ENCODE assay signal across 29 mouse cellular contexts in the genomic region with DNA sequence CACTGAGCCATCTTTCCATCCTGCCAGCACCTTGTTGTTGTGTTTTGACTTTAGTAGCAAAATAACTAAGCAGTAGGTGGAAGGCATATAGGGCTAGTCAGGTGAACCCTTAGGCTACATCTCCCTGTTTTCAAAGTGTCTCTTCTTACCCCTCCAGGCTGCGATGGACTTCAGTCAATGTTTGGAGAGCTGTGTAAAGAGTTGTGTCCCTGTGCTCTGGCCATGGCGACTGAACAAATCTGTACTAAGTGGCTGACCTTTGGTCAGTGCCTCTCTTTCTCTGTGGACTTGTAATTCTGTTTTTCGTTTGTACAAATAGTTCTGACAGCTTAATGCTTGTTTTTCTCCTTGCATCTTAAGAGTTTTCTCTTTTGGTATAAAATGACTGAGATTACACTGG.
A peak's percentile ranks its signal among the peaks of the same experiment; 100 is the strongest.
DNase-seq lines count a peak whose midpoint lies in the region; ATAC-seq and TF ChIP-seq lines count a peak whose summit lies in the region.
"Had no signal": no experiment of that assay in that cellular context is flagged by ENCODE, and none has a peak within 500 bp of the region (broad histone marks: within the 10 kb centered on the region; RNA-seq: fewer than 3 reads in every experiment).

No protein-coding gene starts in this region.

- peak; percentile 43 to 57 for DNase-seq in kidney, adult 8-10 months
- DNase-seq in kidney, postnatal 36 days, result peak; percentile 53 to 72
- no peak for DNase-seq in urinary bladder, postnatal 10 days (ENCODE audit: low spot score)
- DNase-seq in heart, adult 2 months, result no peak
- DNase-seq: adrenal gland, adult 2 months; B cell, adult 2 months; cerebellum, adult 11 months; cerebellum, adult 9-11 months; gastrocnemius, postnatal 10 days; heart, postnatal 14 days; layer of hippocampus, adult 9-11 months; lung, embryonic 14.5 days; right cerebral cortex, postnatal 25 days; thymus, adult 18-20 months; thymus, postnatal 36 days had no signal

- H3K4me3 ChIP-seq in kidney, embryonic 14.5 days (ENCODE audit: low read length), result no peak overlapping the region
- no peak overlapping the region for H3K4me3 ChIP-seq in liver, embryonic 12.5 days
- no peak overlapping the region for H3K4me3 ChIP-seq in stomach, embryonic 15.5 days (replicated peaks)
- no peak overlapping the region for H3K4me3 ChIP-seq in heart, adult 2 months
- H3K4me3 ChIP-seq: embryonic facial prominence, embryonic 15.5 days; heart, embryonic 13.5 days; limb, embryonic 12.5 days; midbrain, embryonic 12.5 days; neural tube, embryonic 12.5 days had no signal

- H3K4me2 ChIP-seq in kidney, embryonic 14.5 days (replicated peaks; ENCODE audit: low read depth, low read length), result no peak overlapping the region
- H3K4me2 ChIP-seq in liver, embryonic 12.5 days, result no peak overlapping the region
- H3K4me2 ChIP-seq in stomach, embryonic 15.5 days, result no peak overlapping the region
- H3K4me2 ChIP-seq: embryonic facial prominence, embryonic 15.5 days; heart, embryonic 13.5 days; limb, embryonic 12.5 days; lung, embryonic 14.5 days; midbrain, embryonic 12.5 days; neural tube, embryonic 12.5 days had no signal

- H3K79me2 ChIP-seq in heart, adult 2 months (replicated peaks; ENCODE audit: control insufficient read depth, insufficient read depth, low read length), result no peaks in the 10 kb centered on the region; the same call in 1 of the 2 replicates

- TF ChIP-seq EP300 in heart, adult 2 months (IDR thresholded peaks at IDR 0.05; ENCODE audit: insufficient read depth, low read depth, low read length), result no peak

- H3K9ac ChIP-seq in kidney, embryonic 14.5 days (ENCODE audit: low read depth, low read length), result no peak overlapping the region
- no peak overlapping the region for H3K9ac ChIP-seq in liver, embryonic 12.5 days
- H3K9ac ChIP-seq in stomach, embryonic 15.5 days, result no peak overlapping the region
- H3K9ac ChIP-seq in heart, adult 2 months (ENCODE audit: low read depth, low read length), result no peak overlapping the region
- H3K9ac ChIP-seq: embryonic facial prominence, embryonic 15.5 days; heart, embryonic 13.5 days; limb, embryonic 12.5 days; lung, embryonic 14.5 days; midbrain, embryonic 12.5 days; neural tube, embryonic 12.5 days had no signal

- 61% methylated on average over 3 of the region's 3 CpGs for WGBS in kidney, embryonic 14.5 days
- 78% methylated on average over 3 of the region's 3 CpGs for WGBS in liver, embryonic 12.5 days (ENCODE audit: insufficient replicate concordance)
- whole genome bisulfite sequencing in stomach, embryonic 15.5 days, result 38% methylated on average over 3 of the region's 3 CpGs
- WGBS in heart, adult 2 months, result 74% methylated on average over 3 of the region's 3 CpGs

- H3K9me3 ChIP-seq in kidney, embryonic 14.5 days (ENCODE audit: control insufficient read depth, low read length), result no peaks in the 10 kb centered on the region
- no peaks in the 10 kb centered on the region for H3K9me3 ChIP-seq in liver, embryonic 12.5 days (replicated peaks)
- H3K9me3 ChIP-seq in stomach, embryonic 15.5 days, result no peaks in the 10 kb centered on the region
- H3K9me3 ChIP-seq: embryonic facial prominence, embryonic 15.5 days; G1E; heart, embryonic 13.5 days; limb, embryonic 12.5 days; midbrain, embryonic 12.5 days; neural tube, embryonic 12.5 days had no signal

- no peak for TF ChIP-seq CTCF in heart, adult 2 months (IDR thresholded peaks at IDR 0.05)

- peaks cover 4% of the 10 kb centered on the region; the same call in 1 of the 2 replicates for H3K4me1 ChIP-seq in kidney, embryonic 14.5 days (ENCODE audit: control insufficient read depth, insufficient read depth, low read length)
- peaks cover 36% of the 10 kb centered on the region for H3K4me1 ChIP-seq in liver, embryonic 12.5 days
- H3K4me1 ChIP-seq in stomach, embryonic 15.5 days, result peaks cover 6% of the 10 kb centered on the region
- peaks cover 5% of the 10 kb centered on the region for H3K4me1 ChIP-seq in heart, adult 2 months (ENCODE audit: control insufficient read depth, insufficient read depth, low read length)
- H3K4me1 ChIP-seq: neural tube, embryonic 12.5 days had no signal

- H3K27ac ChIP-seq in kidney, embryonic 14.5 days (ENCODE audit: low read depth, low read length), result no peak overlapping the region
- H3K27ac ChIP-seq in liver, embryonic 12.5 days, result peak overlapping the region; percentile 70; the same call in 1 of the 2 replicates
- H3K27ac ChIP-seq in stomach, embryonic 15.5 days, result 0 out of 2 replicates have a peak overlapping the region, but pooled peaks have one; percentile 16
- no peak overlapping the region for H3K27ac ChIP-seq in heart, adult 2 months
- H3K27ac ChIP-seq: embryonic facial prominence, embryonic 15.5 days; heart, embryonic 13.5 days; hindbrain, postnatal 0 days; kidney, postnatal 0 days; limb, embryonic 12.5 days; midbrain, embryonic 12.5 days; neural tube, embryonic 12.5 days had no signal

- intact Hi-C loops in heart, adult 2 months (cut with DNase I), result no loop called here

- ATAC-seq in kidney, embryonic 14.5 days (ENCODE audit: low FRiP score, low TSS enrichment), result no peak
- ATAC-seq in liver, embryonic 12.5 days, result 0 out of 2 replicates have a peak, but pooled peaks have one; percentile 15
- no peak for ATAC-seq in stomach, embryonic 15.5 days (ENCODE audit: insufficient read depth, low FRiP score, low read depth)
- ATAC-seq: forebrain, embryonic 14.5 days; hindbrain, postnatal 0 days; Patski had no signal

- no peaks in the 10 kb centered on the region for H3K36me3 ChIP-seq in kidney, embryonic 14.5 days (ENCODE audit: control insufficient read depth, insufficient read depth, low read length)
- H3K36me3 ChIP-seq in liver, embryonic 12.5 days, result no peaks in the 10 kb centered on the region
- H3K36me3 ChIP-seq in stomach, embryonic 15.5 days, result no peaks in the 10 kb centered on the region
- H3K36me3 ChIP-seq in heart, adult 2 months (ENCODE audit: control insufficient read depth, insufficient read depth, low read length), result no peaks in the 10 kb centered on the region
- H3K36me3 ChIP-seq: embryonic facial prominence, embryonic 15.5 days; limb, embryonic 12.5 days; midbrain, embryonic 12.5 days; neural tube, embryonic 12.5 days had no signal

- no peak for TF ChIP-seq POLR2A in heart, adult 2 months (IDR thresholded peaks at IDR 0.05; ENCODE audit: insufficient read depth, low read depth, low read length)

- no peaks in the 10 kb centered on the region for H3K27me3 ChIP-seq in kidney, embryonic 14.5 days (ENCODE audit: control insufficient read depth, insufficient read depth, low read length)
- no peaks in the 10 kb centered on the region for H3K27me3 ChIP-seq in liver, embryonic 12.5 days (replicated peaks)
- H3K27me3 ChIP-seq in stomach, embryonic 15.5 days (replicated peaks), result no peaks in the 10 kb centered on the region
- H3K27me3 ChIP-seq in heart, adult 2 months (ENCODE audit: control insufficient read depth, insufficient read depth, low read length), result no peaks in the 10 kb centered on the region
- H3K27me3 ChIP-seq: CH12.LX; embryonic facial prominence, embryonic 15.5 days; heart, embryonic 13.5 days; limb, embryonic 12.5 days; midbrain, embryonic 12.5 days; neural tube, embryonic 12.5 days; Patski had no signal

Comparison
In these comparisons a context has a peak if more than half of its experiments do, and no peak if none do; other contexts are left out.
1. DNase-seq: peak in kidney, adult 8-10 months (2 of 2) and kidney, postnatal 36 days (2 of 2); none in urinary bladder, postnatal 10 days (single experiment) and heart, adult 2 months (0 of 2).
2. H3K27ac ChIP-seq: peak in liver, embryonic 12.5 days (single experiment) and stomach, embryonic 15.5 days (single experiment); none in kidney, embryonic 14.5 days (single experiment) and heart, adult 2 months (single experiment).